Mouse (Mus musculus) large intestine, adult 2 months (tissue): ENCODE measurements around the gene Ccnj. TPM values are rescaled to one million over a fixed set of nuclear protein-coding genes. Genes with fewer than 3 reads are reported as not detected.

ENCODE experiments used
- DNase-seq: peaks from one replicate; pipeline ENCODE4 v3.0.0-alpha.2; 2012; ENCODE audit warnings: low read depth, low spot score
- WGBS: fragments of 180-500 bp; shearing (Covaris S2); methylation state at CpG from one replicate; pipeline ENCODE4 v1.1.7; 2018; 5-methylcytosine and 5-hydroxymethylcytosine counted together
- polyA plus RNA-seq: library from polyadenylated mRNA; depleted of rRNA; stranded (reverse); fragments of >200 nt; gene quantifications from 2 replicates; pipeline ENCODE4 v1.2.3, GENCODE M21; 2012; rRNA removed

The Ccnj gene
- 3.2 and 6.2 TPM in 2 replicates for polyA plus RNA-seq

GRCm38 (mm10) chr19:40830703-40831415 lies at the start of gene Ccnj:
Ccnj (plus strand) TSS chr19:40831279.
- DNase-seq, result peak; percentile 46
- WGBS, result under 1% methylated on average over 71 of the region's 71 CpGs

- DNase-seq, result no peak
- 60% methylated on average over 15 of the region's 15 CpGs for WGBS
Measured at GRCm38 (mm10) chr19:40788004-40788714, 42.9 kb upstream of the Ccnj start.

DNA sequence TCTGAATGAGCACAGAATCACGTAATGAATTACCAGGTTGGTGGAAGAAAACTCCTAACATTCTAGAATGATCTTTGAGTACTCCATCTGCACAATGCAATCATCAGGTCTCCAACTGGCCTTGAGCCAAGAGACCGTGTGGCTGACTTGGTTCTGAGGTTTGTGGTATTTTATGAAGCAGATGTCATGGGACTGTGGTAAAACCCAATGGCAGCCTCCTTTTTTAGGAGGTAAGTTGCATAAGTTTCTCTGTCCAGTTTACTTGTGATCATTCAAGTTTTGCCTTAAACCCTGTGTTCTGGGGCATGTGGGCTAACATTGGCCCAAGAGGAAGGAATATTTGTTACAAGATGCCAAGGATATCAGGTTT lies 42.4 kb upstream of the Ccnj start:
- WGBS, result 40% methylated on average over 2 of the region's 2 CpGs

DNA sequence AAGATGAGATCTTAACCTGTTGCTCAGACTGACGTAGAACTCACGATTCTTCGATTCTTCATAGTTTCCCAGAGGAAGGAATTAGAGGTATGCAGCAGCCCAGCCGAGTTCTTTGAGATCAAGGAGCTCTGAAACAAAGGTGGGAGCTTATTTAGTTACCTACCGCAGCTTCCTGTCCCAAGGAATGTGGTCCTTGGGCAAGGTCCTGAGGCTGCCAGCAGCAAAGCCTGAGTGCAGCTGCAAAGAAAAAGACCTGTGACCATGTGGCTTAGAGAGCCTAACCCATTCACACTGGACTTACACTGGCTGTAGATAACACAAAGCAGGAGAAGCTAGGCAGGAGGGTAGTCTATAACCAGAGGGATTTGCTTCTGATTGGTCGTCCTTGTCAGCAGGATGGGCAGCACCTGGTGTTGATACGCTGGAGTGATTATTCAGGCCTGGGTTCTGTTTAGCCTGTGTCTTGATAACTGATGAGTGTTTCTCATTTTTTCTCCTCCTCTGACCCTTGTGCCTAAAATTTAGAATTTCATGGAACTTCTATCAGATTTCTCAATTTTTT lies 25.8 kb upstream of the Ccnj start:
- WGBS, result 29% methylated on average over 7 of the region's 7 CpGs
- DNase-seq, result no peak

More for the DNA sequence above, 42.4 kb upstream of the Ccnj start:
- DNase-seq, result no peak

DNA sequence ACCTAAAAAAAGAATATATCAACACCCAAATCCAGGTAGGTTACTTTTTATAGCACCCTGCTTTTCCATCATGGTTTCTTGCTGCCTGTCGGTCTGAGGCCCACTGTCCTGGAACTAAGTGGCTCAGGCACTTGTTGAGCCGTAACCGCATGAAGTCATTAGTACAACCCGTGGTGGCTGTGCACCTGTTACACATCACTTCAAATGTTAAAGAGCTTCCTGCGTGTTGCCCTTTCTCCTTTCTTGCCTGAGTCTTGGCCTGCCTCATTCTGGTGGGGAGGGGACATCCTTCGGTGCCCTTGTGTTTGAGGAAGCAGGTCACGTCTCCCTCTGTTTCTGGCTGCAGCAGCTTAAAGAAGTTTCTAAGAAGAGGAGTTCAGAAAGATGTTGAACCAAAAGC lies 21.2 kb upstream of the Ccnj start:
- 70% methylated on average over 7 of the region's 7 CpGs for WGBS
- DNase-seq, result no peak

DNA sequence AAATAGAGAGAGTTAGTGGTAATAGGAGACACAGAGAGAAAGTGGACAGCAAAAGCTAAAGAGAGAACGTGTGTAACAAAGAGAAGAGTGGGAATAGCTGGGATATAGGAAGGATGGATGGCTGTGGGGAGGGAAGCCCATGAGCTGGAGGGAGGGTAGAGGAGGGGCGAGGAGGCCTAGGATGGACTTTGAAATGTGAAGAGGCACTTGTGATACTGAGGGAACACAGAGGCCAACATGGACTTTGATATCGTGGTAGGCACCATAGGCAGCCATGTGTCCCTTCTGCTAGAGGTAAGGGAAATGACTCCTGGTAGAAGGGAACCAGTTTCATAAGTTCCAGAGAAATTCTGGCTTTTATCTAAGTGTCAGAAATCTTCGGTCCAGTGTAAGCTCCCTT lies 19.2 kb upstream of the Ccnj start:
- no peak for DNase-seq
- WGBS, result 64% methylated on average over 4 of the region's 4 CpGs

- 81% methylated on average over 3 of the region's 3 CpGs for WGBS
Measured at GRCm38 (mm10) chr19:40812778-40813177, 18.3 kb upstream of the Ccnj start.

GRCm38 (mm10) chr19:40813385-40813784 lies 17.7 kb upstream of the Ccnj start:
- no peak for DNase-seq
- WGBS, result 66% methylated on average over 14 of the region's 14 CpGs

More at GRCm38 (mm10) chr19:40812778-40813177, 18.3 kb upstream of the Ccnj start:
- DNase-seq, result no peak

GRCm38 (mm10) chr19:40815645-40816183 lies 15.4 kb upstream of the Ccnj start:
- 67% methylated on average over 7 of the region's 7 CpGs for WGBS
- DNase-seq, result no peak

DNA sequence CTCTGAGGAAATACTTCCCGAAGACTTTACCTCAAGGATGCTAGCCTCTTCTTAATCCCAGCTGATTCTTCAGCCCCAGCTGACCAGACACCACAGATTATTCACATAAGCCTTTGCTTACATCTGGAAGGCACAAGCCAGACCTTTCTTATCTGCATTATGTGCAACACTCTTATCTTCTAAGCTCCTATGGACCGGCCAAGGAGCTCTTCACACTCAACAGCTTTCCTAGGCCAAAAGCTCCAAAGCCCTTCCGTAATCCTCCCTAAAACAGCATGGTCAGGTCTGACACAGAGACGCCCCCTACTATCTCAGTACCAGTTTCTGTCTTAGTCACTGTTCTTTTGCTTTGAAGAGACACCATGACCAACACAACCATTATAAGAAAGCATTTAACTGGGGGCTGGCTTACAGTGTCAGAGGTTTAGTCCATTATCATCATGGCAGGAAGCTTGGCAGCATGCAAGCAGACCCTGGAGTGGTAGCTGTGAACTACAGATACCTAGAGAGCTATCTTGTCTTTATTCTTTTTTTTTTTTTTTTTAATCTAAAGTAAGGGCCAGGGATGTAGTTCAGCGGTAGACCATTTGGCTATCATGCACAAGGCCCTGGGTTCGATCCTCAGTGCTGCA lies 13.1 kb upstream of the Ccnj start:
- 83% methylated on average over 6 of the region's 6 CpGs for WGBS
- DNase-seq, result no peak

GRCm38 (mm10) chr19:40818764-40819163 lies 12.3 kb upstream of the Ccnj start:
- 32% methylated on average over 7 of the region's 7 CpGs for WGBS
- DNase-seq, result no peak

DNA sequence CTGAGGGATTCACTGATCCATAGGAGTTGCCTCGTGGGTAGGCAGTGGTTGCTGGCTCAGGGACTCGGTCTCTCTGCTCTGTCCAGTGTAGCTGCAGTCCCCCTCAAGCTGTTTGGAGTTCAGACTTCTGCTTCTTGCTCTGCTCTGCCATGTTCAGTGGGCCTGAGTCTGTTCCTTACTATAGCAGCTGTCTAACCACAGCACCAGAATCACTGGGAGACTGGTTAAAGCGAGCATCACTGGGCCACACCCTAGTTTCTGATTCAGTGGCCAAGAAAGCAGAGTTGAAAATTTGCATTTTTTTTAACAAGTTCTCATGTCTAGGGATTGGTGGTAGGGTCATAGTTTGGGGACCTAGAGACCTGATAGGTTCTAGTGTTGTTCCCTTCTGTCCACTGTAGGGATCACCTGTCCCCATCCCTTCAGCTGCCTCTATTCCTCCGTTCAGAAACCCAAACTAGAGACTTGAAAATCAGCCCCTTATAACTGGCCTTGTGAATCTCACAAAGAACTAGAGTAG lies 9.7 kb upstream of the Ccnj start:
- DNase-seq, result no peak

GRCm38 (mm10) chr19:40825636-40826035 lies 5.4 kb upstream of the Ccnj start:
- no peak for DNase-seq
- WGBS, result 45% methylated on average over 5 of the region's 5 CpGs

More for the DNA sequence above, 9.7 kb upstream of the Ccnj start:
- 68% methylated on average over 4 of the region's 4 CpGs for WGBS

GRCm38 (mm10) chr19:40826735-40827134 lies 4.3 kb upstream of the Ccnj start:
- no peak for DNase-seq

DNA sequence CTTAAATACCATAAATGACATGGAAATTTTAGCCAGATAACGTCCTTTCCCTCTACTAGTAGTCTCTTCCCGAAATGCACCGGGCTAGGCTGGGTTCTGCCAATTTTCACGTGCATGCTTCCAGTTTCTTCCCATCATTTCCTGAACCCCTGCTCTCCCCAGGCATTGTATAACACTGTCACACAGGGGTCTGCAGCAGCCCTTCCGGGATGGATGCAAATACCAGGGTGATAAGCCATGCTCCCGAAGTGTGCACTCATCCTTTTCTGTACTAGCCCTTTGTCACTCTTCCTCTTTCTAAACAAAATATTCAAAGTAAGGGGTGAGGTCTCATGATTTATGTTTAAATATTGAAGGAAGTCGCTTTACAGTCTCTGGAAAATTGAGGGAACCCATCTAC lies 881 bp upstream of the Ccnj start:
- 62% methylated on average over 7 of the region's 7 CpGs for WGBS
- DNase-seq, result no peak

More at GRCm38 (mm10) chr19:40826735-40827134, 4.3 kb upstream of the Ccnj start:
- WGBS, result 30% methylated on average over 7 of the region's 7 CpGs

DNA sequence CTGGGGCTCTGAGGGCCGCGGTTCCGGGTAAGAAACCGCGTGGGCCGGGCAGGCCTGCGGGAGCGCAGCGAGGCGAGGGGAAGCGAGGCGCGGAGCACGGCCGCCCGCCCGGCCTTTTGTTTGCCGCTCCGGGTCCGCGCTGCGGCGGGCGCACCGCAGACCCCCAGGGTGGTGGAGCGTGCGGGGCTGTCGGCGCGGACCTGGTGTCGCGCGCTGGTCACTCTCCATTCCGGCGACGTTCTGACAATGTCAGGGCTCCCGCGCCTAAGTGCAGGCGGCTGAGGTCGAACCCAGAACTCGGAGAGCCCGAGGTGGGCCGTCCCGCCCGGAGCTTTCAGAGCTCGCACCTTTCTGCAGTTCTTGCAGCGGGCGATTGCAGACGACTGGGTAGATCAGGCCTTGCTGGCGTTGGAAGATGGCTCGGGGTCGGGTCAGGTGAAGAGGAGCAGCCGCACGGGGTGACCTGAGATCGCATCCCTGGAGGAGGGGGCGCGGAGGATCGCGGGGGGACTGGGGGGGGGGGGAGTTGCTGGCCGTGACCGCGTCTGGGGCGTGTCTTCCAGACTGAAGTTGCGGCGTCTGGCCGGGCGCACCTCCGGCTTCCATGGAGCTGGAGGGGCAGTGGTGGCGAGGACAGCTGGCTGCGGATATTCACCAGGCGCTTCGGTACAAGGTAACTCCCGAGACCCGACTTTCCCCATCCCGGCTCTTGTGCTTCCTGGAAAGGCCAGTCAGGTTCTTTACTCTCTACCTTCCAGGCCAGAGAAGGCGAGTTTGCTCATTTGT lies 530 bp downstream of the Ccnj start:
- 1% methylated on average over 73 of the region's 76 CpGs for WGBS
- DNase-seq, result no peak

DNA sequence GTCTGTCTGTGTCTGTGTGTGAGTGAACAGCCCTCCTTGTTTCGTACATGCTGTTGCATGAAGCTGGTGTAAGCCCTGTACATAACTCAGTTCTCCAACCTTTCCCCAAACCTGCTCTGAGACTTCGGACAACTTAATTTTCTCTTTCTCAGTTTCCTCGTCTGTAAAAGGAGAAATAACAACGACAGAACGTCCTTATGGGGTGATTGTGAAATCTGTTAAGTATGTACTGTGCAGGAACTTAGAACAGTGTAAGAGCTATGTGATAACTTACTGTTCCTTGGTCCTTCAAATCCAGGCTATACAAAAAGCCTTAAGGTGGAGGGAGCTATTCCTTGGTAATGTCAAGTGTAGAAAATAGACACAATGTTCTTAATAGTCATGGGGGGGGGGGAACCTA lies 1.3 kb downstream of the Ccnj start:
- WGBS, result 11% methylated on average over 5 of the region's 5 CpGs
- no peak for DNase-seq

GRCm38 (mm10) chr19:40834436-40834835 lies 3.4 kb downstream of the Ccnj start:
- no peak for DNase-seq
- 88% methylated on average over 6 of the region's 6 CpGs for WGBS

GRCm38 (mm10) chr19:40838205-40838604 lies 7.1 kb downstream of the Ccnj start:
- DNase-seq, result no peak
- WGBS, result 95% methylated on average over 7 of the region's 7 CpGs
